Mouse (Mus musculus): Measurements from ENCODE around the gene Vps4a. TPM values are rescaled to one million over a fixed set of nuclear protein-coding genes. Genes with fewer than 3 reads are reported as not detected.

The Vps4a gene
- polyA plus RNA-seq, 1 experiment from 2014 or later = 68.9 TPM

GRCm38 (mm10) chr8:107062613-107063012, 31.6 kb downstream of the Vps4a start:
- no peaks in the 10 kb centered on the region for H3K27me3 ChIP-seq (ENCODE audit: control insufficient read depth, insufficient read depth, low read depth, low read length)
- H3K4me1 ChIP-seq (replicated peaks; ENCODE audit: control insufficient read depth, insufficient read depth, low read length) = peaks cover 4% of the 10 kb centered on the region
- H3K27ac ChIP-seq (ENCODE audit: low read length) = no peak overlapping the region
- H3K9ac ChIP-seq (ENCODE audit: low read length) = no peak overlapping the region
- no peak for ATAC-seq (ENCODE audit: low read depth)
- H3K4me3 ChIP-seq (ENCODE audit: low read length) = no peak overlapping the region
- no peaks in the 10 kb centered on the region for H3K9me3 ChIP-seq (ENCODE audit: control insufficient read depth, low read length)
- H3K36me3 ChIP-seq (ENCODE audit: control insufficient read depth, insufficient read depth, low read length) = peaks cover 9% of the 10 kb centered on the region; the same call in 1 of the 2 replicates
- H3K4me2 ChIP-seq (ENCODE audit: low read depth, low read length) = no peak overlapping the region
- 93% methylated on average over 1 of the region's 1 CpGs for WGBS

DNA sequence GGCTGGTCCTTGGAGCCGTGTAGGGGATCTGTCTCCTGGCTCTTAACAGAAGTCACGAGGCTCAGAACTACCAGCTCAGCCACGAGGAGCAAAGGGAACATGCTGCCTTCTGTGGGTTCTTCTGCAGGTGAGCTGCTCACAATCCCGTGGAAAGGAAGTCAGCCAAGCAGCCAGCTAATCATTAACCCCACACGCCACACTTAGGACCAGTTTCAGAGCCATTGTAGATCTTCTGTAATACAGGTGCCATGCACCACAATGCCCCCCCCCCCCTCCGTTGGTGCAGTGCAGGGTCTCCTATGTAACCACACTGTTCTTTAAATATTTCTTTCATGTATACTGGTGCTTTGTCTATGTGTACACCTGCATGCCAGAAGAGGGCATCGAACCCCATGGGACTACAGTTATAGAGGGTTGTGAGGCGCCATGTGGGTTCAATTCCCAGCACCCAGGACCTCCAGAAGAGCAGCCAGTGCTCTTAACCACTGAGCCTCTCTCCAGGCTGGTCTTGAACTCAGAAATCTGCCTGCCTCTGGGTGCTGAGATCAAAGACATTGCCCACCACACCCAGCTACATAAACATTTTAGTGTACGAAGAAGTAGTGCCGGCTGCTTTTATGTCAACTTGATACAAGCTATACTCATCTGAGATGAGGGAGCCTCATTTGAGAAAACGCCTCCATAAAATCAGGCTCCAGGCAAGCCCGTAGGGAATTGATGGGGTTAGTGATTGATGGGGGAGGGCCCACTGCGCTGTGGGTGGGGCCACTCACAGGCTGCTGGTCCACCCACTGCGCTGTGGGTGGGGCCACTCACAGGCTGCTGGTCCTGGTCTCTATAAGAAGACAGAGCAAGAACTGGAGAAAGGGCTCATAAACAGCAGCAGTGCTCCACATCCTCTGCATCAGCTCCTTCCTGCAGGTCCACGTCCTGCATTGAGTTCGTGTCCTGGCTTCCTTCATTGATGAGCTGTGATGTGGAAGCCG, 34.8 kb downstream of the Vps4a start, which contains the start of gene Tmed6:
Gene Tmed6 (minus strand): TSS at position 134 of the 986 bp plus-strand sequence.
- Histone ChIP-seq H3K36me3 (ENCODE audit: control insufficient read depth, insufficient read depth, low read length) (peaks cover 9% of the 10 kb centered on the region; the same call in 1 of the 2 replicates), H3K4me2 (ENCODE audit: low read depth, low read length) (no peak within 1 kb of the TSS), H3K27me3 (ENCODE audit: control insufficient read depth, insufficient read depth, low read depth, low read length) (no peaks in the 10 kb centered on the region), H3K9me3 (ENCODE audit: control insufficient read depth, low read length) (no peaks in the 10 kb centered on the region), H3K4me3 (ENCODE audit: low read length) (no peak within 1 kb of the TSS), H3K4me1 (replicated peaks; ENCODE audit: control insufficient read depth, insufficient read depth, low read length) (no peaks in the 10 kb centered on the region), H3K27ac (ENCODE audit: low read length) (no peak within 1 kb of the TSS), H3K9ac (ENCODE audit: low read length) (no peak within 1 kb of the TSS)
- no peak for ATAC-seq (ENCODE audit: low read depth)
- WGBS = 39% methylated on average over 17 of the region's 17 CpGs

DNA sequence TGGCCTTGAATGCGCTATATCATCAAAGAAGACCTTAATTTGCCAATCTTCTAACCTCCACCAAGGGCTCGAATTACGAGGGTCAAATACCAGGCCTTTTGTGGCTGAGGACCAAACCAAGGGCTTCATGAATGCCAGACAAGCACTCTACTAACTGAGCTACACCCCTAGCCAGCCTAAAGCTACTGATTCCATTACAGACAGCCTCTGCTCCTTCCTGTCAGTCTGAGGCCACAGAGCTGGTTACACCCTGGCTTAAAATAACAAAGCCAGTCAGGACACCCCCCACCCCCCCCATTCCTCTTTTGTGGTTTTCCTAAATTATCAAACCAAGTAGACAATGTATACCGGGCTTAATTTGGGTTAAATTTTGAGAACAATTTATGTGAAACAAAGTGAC, 42.7 kb downstream of the Vps4a start:
- WGBS = 82% methylated on average over 4 of the region's 4 CpGs
- ATAC-seq (ENCODE audit: low read depth) = no peak
- H3K4me3 ChIP-seq (ENCODE audit: low read length) = no peak overlapping the region
- no peak overlapping the region for H3K27ac ChIP-seq (ENCODE audit: low read length)
- no peak overlapping the region for H3K9ac ChIP-seq (ENCODE audit: low read length)
- no peaks in the 10 kb centered on the region for H3K9me3 ChIP-seq (ENCODE audit: control insufficient read depth, low read length)
- no peaks in the 10 kb centered on the region for H3K27me3 ChIP-seq (ENCODE audit: control insufficient read depth, insufficient read depth, low read depth, low read length)
- no peak overlapping the region for H3K4me2 ChIP-seq (ENCODE audit: low read depth, low read length)
- H3K4me1 ChIP-seq (replicated peaks; ENCODE audit: control insufficient read depth, insufficient read depth, low read length) = no peaks in the 10 kb centered on the region
- H3K36me3 ChIP-seq (ENCODE audit: control insufficient read depth, insufficient read depth, low read length) = peaks cover 30% of the 10 kb centered on the region

GRCm38 (mm10) chr8:107074128-107074527, 43.1 kb downstream of the Vps4a start:
- no peak overlapping the region for H3K4me2 ChIP-seq (ENCODE audit: low read depth, low read length)
- WGBS = 90% methylated on average over 1 of the region's 1 CpGs
- peaks cover 31% of the 10 kb centered on the region for H3K36me3 ChIP-seq (ENCODE audit: control insufficient read depth, insufficient read depth, low read length)
- H3K27me3 ChIP-seq (ENCODE audit: control insufficient read depth, insufficient read depth, low read depth, low read length) = no peaks in the 10 kb centered on the region
- H3K9ac ChIP-seq (ENCODE audit: low read length) = no peak overlapping the region
- ATAC-seq (ENCODE audit: low read depth) = no peak
- H3K4me3 ChIP-seq (ENCODE audit: low read length) = no peak overlapping the region
- no peaks in the 10 kb centered on the region for H3K9me3 ChIP-seq (ENCODE audit: control insufficient read depth, low read length)
- H3K4me1 ChIP-seq (replicated peaks; ENCODE audit: control insufficient read depth, insufficient read depth, low read length) = no peaks in the 10 kb centered on the region
- no peak overlapping the region for H3K27ac ChIP-seq (ENCODE audit: low read length)

- no peak for ATAC-seq (ENCODE audit: low read depth)
- 80% methylated on average over 7 of the region's 7 CpGs for WGBS
- H3K9me3 ChIP-seq (ENCODE audit: control insufficient read depth, low read length) = no peaks in the 10 kb centered on the region
- H3K27ac ChIP-seq (ENCODE audit: low read length) = no peak overlapping the region
- H3K9ac ChIP-seq (ENCODE audit: low read length) = no peak overlapping the region
- H3K27me3 ChIP-seq (ENCODE audit: control insufficient read depth, insufficient read depth, low read depth, low read length) = no peaks in the 10 kb centered on the region
- no peak overlapping the region for H3K4me2 ChIP-seq (ENCODE audit: low read depth, low read length)
- peaks cover 38% of the 10 kb centered on the region for H3K36me3 ChIP-seq (ENCODE audit: control insufficient read depth, insufficient read depth, low read length)
- H3K4me3 ChIP-seq (ENCODE audit: low read length) = no peak overlapping the region
- H3K4me1 ChIP-seq (replicated peaks; ENCODE audit: control insufficient read depth, insufficient read depth, low read length) = no peaks in the 10 kb centered on the region
Measured at GRCm38 (mm10) chr8:107076239-107076888, 45.3 kb downstream of the Vps4a start.

DNA sequence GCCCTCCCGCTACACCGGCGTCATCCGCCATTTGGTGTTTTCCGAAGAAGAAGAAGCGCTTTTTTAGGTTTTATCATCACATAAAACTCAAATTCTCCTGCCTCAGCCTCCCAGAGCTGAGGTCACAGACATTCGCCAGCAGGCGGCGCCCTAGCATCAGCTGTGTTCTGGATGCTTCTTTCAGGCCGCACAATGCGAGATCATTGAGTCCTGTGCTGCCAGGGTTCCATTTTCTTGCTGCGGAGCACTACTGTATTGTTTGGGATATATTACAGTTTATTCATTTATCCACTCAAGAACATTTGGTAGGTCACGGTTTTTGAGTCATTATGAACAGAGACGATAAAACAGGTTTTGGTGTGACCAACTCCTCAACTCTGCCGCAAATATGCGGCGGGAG, 54.3 kb downstream of the Vps4a start:
- H3K4me1 ChIP-seq (replicated peaks; ENCODE audit: control insufficient read depth, insufficient read depth, low read length) = no peaks in the 10 kb centered on the region
- no peak overlapping the region for H3K4me2 ChIP-seq (ENCODE audit: low read depth, low read length)
- H3K27ac ChIP-seq (ENCODE audit: low read length) = no peak overlapping the region
- H3K9ac ChIP-seq (ENCODE audit: low read length) = no peak overlapping the region
- H3K4me3 ChIP-seq (ENCODE audit: low read length) = no peak overlapping the region
- H3K36me3 ChIP-seq (ENCODE audit: control insufficient read depth, insufficient read depth, low read length) = peaks cover 48% of the 10 kb centered on the region
- H3K27me3 ChIP-seq (ENCODE audit: control insufficient read depth, insufficient read depth, low read depth, low read length) = no peaks in the 10 kb centered on the region
- no peak for ATAC-seq (ENCODE audit: low read depth)
- H3K9me3 ChIP-seq (ENCODE audit: control insufficient read depth, low read length) = no peaks in the 10 kb centered on the region
- WGBS = 97% methylated on average over 17 of the region's 17 CpGs

DNA sequence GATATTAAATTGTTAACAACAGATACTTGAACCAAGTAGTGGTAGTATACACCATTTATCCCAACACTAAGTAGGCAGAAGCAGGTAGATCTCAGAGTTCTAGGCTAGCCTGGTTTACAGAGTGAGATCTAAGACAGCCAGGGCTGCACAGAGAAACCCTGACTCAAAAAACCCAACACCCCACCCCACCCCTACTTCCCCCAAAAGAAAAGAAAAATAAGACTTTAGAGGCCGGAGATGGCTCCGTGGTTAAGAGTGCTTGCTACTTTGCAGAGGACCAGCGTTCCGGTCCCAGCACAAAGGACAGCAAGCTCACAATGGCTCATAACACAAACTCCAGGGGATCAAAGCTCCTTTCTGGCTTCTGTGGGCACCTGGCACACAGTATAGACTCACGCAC, 55.0 kb downstream of the Vps4a start:
- H3K4me3 ChIP-seq (ENCODE audit: low read length) = no peak overlapping the region
- no peak overlapping the region for H3K9ac ChIP-seq (ENCODE audit: low read length)
- H3K27me3 ChIP-seq (ENCODE audit: control insufficient read depth, insufficient read depth, low read depth, low read length) = no peaks in the 10 kb centered on the region
- WGBS = 96% methylated on average over 5 of the region's 5 CpGs
- no peak overlapping the region for H3K27ac ChIP-seq (ENCODE audit: low read length)
- H3K4me1 ChIP-seq (replicated peaks; ENCODE audit: control insufficient read depth, insufficient read depth, low read length) = no peaks in the 10 kb centered on the region
- H3K9me3 ChIP-seq (ENCODE audit: control insufficient read depth, low read length) = no peaks in the 10 kb centered on the region
- H3K36me3 ChIP-seq (ENCODE audit: control insufficient read depth, insufficient read depth, low read length) = peaks cover 50% of the 10 kb centered on the region
- no peak for ATAC-seq (ENCODE audit: low read depth)
- no peak overlapping the region for H3K4me2 ChIP-seq (ENCODE audit: low read depth, low read length)

GRCm38 (mm10) chr8:107088526-107089063, 57.6 kb downstream of the Vps4a start:
- no peak overlapping the region for H3K4me3 ChIP-seq (ENCODE audit: low read length)
- 93% methylated on average over 5 of the region's 5 CpGs for WGBS
- H3K36me3 ChIP-seq (ENCODE audit: control insufficient read depth, insufficient read depth, low read length) = peaks cover 41% of the 10 kb centered on the region
- H3K4me2 ChIP-seq (ENCODE audit: low read depth, low read length) = no peak overlapping the region
- no peaks in the 10 kb centered on the region for H3K27me3 ChIP-seq (ENCODE audit: control insufficient read depth, insufficient read depth, low read depth, low read length)
- no peaks in the 10 kb centered on the region for H3K9me3 ChIP-seq (ENCODE audit: control insufficient read depth, low read length)
- ATAC-seq (ENCODE audit: low read depth) = no peak
- H3K27ac ChIP-seq (ENCODE audit: low read length) = no peak overlapping the region
- no peak overlapping the region for H3K9ac ChIP-seq (ENCODE audit: low read length)
- H3K4me1 ChIP-seq (replicated peaks; ENCODE audit: control insufficient read depth, insufficient read depth, low read length) = no peaks in the 10 kb centered on the region

GRCm38 (mm10) chr8:107090531-107090930, 59.5 kb downstream of the Vps4a start:
- WGBS = 89% methylated on average over 7 of the region's 7 CpGs
- Histone ChIP-seq H3K4me1 (replicated peaks; ENCODE audit: control insufficient read depth, insufficient read depth, low read length) (peaks cover 11% of the 10 kb centered on the region), H3K27me3 (ENCODE audit: control insufficient read depth, insufficient read depth, low read depth, low read length) (no peaks in the 10 kb centered on the region), H3K27ac (ENCODE audit: low read length) (no peak overlapping the region), H3K9me3 (ENCODE audit: control insufficient read depth, low read length) (no peaks in the 10 kb centered on the region), H3K9ac (ENCODE audit: low read length) (no peak overlapping the region), H3K36me3 (ENCODE audit: control insufficient read depth, insufficient read depth, low read length) (peaks cover 36% of the 10 kb centered on the region), H3K4me3 (ENCODE audit: low read length) (no peak overlapping the region), H3K4me2 (ENCODE audit: low read depth, low read length) (no peak overlapping the region)
- no peak for ATAC-seq (ENCODE audit: low read depth)
